Mouse (Mus musculus) hindbrain, embryonic 11.5 days (tissue): ENCODE measurements around the gene Ehbp1l1. TPM values are rescaled to one million over a fixed set of nuclear protein-coding genes. Genes with fewer than 3 reads are reported as not detected.
A peak's percentile ranks its signal among the peaks of the same experiment; 100 is the strongest.

Source experiments
- ATAC-seq: fragments of 200-750 bp; cut with Nextera tagmentation; 2 replicates; pipeline ENCODE4 v1.8.0; 2017; ENCODE audit warnings: mild to moderate bottlenecking, moderate TSS enrichment, moderate library complexity; ENCODE audit not compliant: low FRiP score
- DNase-seq: peaks from one replicate; pipeline ENCODE4 v3.0.0-alpha.2; 2015; ENCODE audit warnings: low spot score
- H3K27ac ChIP-seq: fragments of 300-500 bp; sonication (generic); 2 replicates; pipeline ENCODE4 v1.5.1; 2014; ENCODE audit warnings: mild to moderate bottlenecking, low read depth, low read length
- H3K27me3 ChIP-seq: fragments of 300-500 bp; sonication (generic); 2 replicates; pipeline ENCODE4 v1.6.1; 2014; ENCODE audit warnings: mild to moderate bottlenecking, low read length, moderate library complexity, mixed read lengths; ENCODE audit not compliant: control insufficient read depth, insufficient read depth
- H3K36me3 ChIP-seq: fragments of 300-500 bp; sonication (generic); 2 replicates; pipeline ENCODE4 v1.6.1; 2014; ENCODE audit warnings: mild to moderate bottlenecking, low read length, moderate library complexity, mixed read lengths; ENCODE audit not compliant: control insufficient read depth, insufficient read depth
- H3K4me1 ChIP-seq: fragments of 300-500 bp; sonication (generic); replicated peaks from 2 replicates; pipeline ENCODE4 v1.6.1; 2014; ENCODE audit warnings: low read length, mixed read lengths; ENCODE audit not compliant: control insufficient read depth, insufficient read depth
- H3K4me2 ChIP-seq: fragments of 300-500 bp; sonication (generic); replicated peaks from 2 replicates; pipeline ENCODE4 v1.6.1; 2014; ENCODE audit warnings: mild to moderate bottlenecking, low read depth, low read length
- H3K4me3 ChIP-seq: fragments of 300-500 bp; sonication (generic); 2 replicates; pipeline ENCODE4 v1.5.1; 2014; ENCODE audit warnings: low read depth, low read length
- H3K9ac ChIP-seq: fragments of 300-500 bp; sonication (generic); 2 replicates; pipeline ENCODE4 v1.6.1; 2014; ENCODE audit warnings: low read depth, low read length
- H3K9me3 ChIP-seq: fragments of 300-500 bp; sonication (generic); 2 replicates; pipeline ENCODE4 v1.6.1; 2016; ENCODE audit warnings: low read length; ENCODE audit not compliant: control insufficient read depth
- WGBS: fragments of 180-500 bp; shearing (Covaris S2); extraction: QIAGEN DNeasy Blood & Tissue Kit; methylation state at CpG from one replicate; pipeline ENCODE4 v1.1.7; 2014; 5-methylcytosine and 5-hydroxymethylcytosine counted together
- polyA plus RNA-seq: library from polyadenylated mRNA; unstranded; fragments of >200 nt; fragmentation: Nextera tagmentation; extraction: Ambion mirVana; gene quantifications from 2 replicates; pipeline ENCODE4 v1.2.1, GENCODE M21; 2014

The Ehbp1l1 gene
- polyA plus RNA-seq, 1 experiment from 2014 or later = 6.2 TPM

GRCm38 (mm10) chr19:5756321-5756985 is 30.3 kb upstream of the Ehbp1l1 start:
- Histone ChIP-seq H3K27me3 (peaks cover 51% of the 10 kb centered on the region), H3K27ac (no peak overlapping the region), H3K36me3 (peaks cover 5% of the 10 kb centered on the region; the same call in 1 of the 2 replicates), H3K4me1 (peaks cover 8% of the 10 kb centered on the region; the same call in 1 of the 2 replicates), H3K9ac (0 out of 2 replicates have a peak overlapping the region, but pooled peaks have one; percentile 20), H3K4me2 (peak overlapping the region; percentile 39), H3K9me3 (no peaks in the 10 kb centered on the region), H3K4me3 (0 out of 2 replicates have a peak overlapping the region, but pooled peaks have one; percentile 12)
- no peak for ATAC-seq
- 6% methylated on average over 29 of the region's 29 CpGs for WGBS
- DNase-seq = peak; percentile 41

GRCm38 (mm10) chr19:5751742-5752141 is 25.6 kb upstream of the Ehbp1l1 start:
- Histone ChIP-seq H3K27ac (no peak overlapping the region), H3K4me3 (no peak overlapping the region), H3K27me3 (peaks cover 55% of the 10 kb centered on the region), H3K4me1 (0 out of 2 replicates have a peak, but pooled peaks cover 2% of the 10 kb centered on the region), H3K36me3 (no peaks in the 10 kb centered on the region), H3K9ac (no peak overlapping the region), H3K4me2 (0 out of 2 replicates have a peak overlapping the region, but pooled peaks have one; percentile 5), H3K9me3 (no peaks in the 10 kb centered on the region)
- peak; percentile 33 for DNase-seq
- WGBS = 2% methylated on average over 20 of the region's 20 CpGs
- ATAC-seq = no peak

- ATAC-seq = no peak
- Histone ChIP-seq H3K27ac (no peak overlapping the region), H3K4me2 (no peak overlapping the region), H3K9ac (no peak overlapping the region), H3K36me3 (no peaks in the 10 kb centered on the region), H3K27me3 (peaks cover 52% of the 10 kb centered on the region), H3K4me1 (no peaks in the 10 kb centered on the region), H3K4me3 (no peak overlapping the region), H3K9me3 (no peaks in the 10 kb centered on the region)
- DNase-seq = no peak
- 7% methylated on average over 22 of the region's 22 CpGs for WGBS
These were observed 24.8 kb upstream of the Ehbp1l1 start for GRCm38 (mm10) chr19:5750951-5751350.

GRCm38 (mm10) chr19:5749476-5749875 is 23.4 kb upstream of the Ehbp1l1 start:
- H3K36me3 ChIP-seq = no peaks in the 10 kb centered on the region
- 83% methylated on average over 6 of the region's 6 CpGs for WGBS
- H3K4me1 ChIP-seq = 0 out of 2 replicates have a peak, but pooled peaks cover 3% of the 10 kb centered on the region
- ATAC-seq = no peak
- no peak overlapping the region for H3K4me2 ChIP-seq
- no peak overlapping the region for H3K9ac ChIP-seq
- no peaks in the 10 kb centered on the region for H3K9me3 ChIP-seq
- H3K27me3 ChIP-seq = peaks cover 54% of the 10 kb centered on the region
- no peak for DNase-seq
- H3K27ac ChIP-seq = no peak overlapping the region
- no peak overlapping the region for H3K4me3 ChIP-seq

GRCm38 (mm10) chr19:5746907-5747363 is 20.8 kb upstream of the Ehbp1l1 start:
- no peak for ATAC-seq
- H3K27me3 ChIP-seq = peaks cover 58% of the 10 kb centered on the region
- H3K4me2 ChIP-seq = no peak overlapping the region
- peak; percentile 25 for DNase-seq
- WGBS = 20% methylated on average over 12 of the region's 12 CpGs
- H3K27ac ChIP-seq = no peak overlapping the region
- H3K9me3 ChIP-seq = no peaks in the 10 kb centered on the region
- H3K9ac ChIP-seq = no peak overlapping the region
- 0 out of 2 replicates have a peak, but pooled peaks cover 3% of the 10 kb centered on the region for H3K4me1 ChIP-seq
- no peak overlapping the region for H3K4me3 ChIP-seq
- H3K36me3 ChIP-seq = no peaks in the 10 kb centered on the region

- Histone ChIP-seq H3K36me3 (no peaks in the 10 kb centered on the region), H3K27me3 (peaks cover 56% of the 10 kb centered on the region), H3K4me3 (peak overlapping the region; percentile 20), H3K27ac (no peak overlapping the region), H3K4me1 (peaks cover 7% of the 10 kb centered on the region; the same call in 1 of the 2 replicates), H3K9me3 (no peaks in the 10 kb centered on the region), H3K4me2 (peak overlapping the region; percentile 40), H3K9ac (0 out of 2 replicates have a peak overlapping the region, but pooled peaks have one; percentile 15)
- 4% methylated on average over 31 of the region's 36 CpGs for WGBS
- DNase-seq = peak; percentile 47
- no peak for ATAC-seq
These were observed 19.9 kb upstream of the Ehbp1l1 start for GRCm38 (mm10) chr19:5745756-5746710.

GRCm38 (mm10) chr19:5743576-5743975 is 17.5 kb upstream of the Ehbp1l1 start:
- no peak overlapping the region for H3K9ac ChIP-seq
- no peak overlapping the region for H3K4me3 ChIP-seq
- H3K4me2 ChIP-seq = no peak overlapping the region
- H3K27ac ChIP-seq = no peak overlapping the region
- DNase-seq = no peak
- peaks cover 8% of the 10 kb centered on the region; the same call in 1 of the 2 replicates for H3K4me1 ChIP-seq
- no peaks in the 10 kb centered on the region for H3K36me3 ChIP-seq
- WGBS = 71% methylated on average over 5 of the region's 5 CpGs
- H3K27me3 ChIP-seq = peaks cover 50% of the 10 kb centered on the region
- no peaks in the 10 kb centered on the region for H3K9me3 ChIP-seq
- no peak for ATAC-seq

- peaks cover 51% of the 10 kb centered on the region for H3K27me3 ChIP-seq
These were observed 16.1 kb upstream of the Ehbp1l1 start for GRCm38 (mm10) chr19:5742241-5742641.

More at GRCm38 (mm10) chr19:5742241-5742641, 16.1 kb upstream of the Ehbp1l1 start:
- Histone ChIP-seq H3K36me3 (no peaks in the 10 kb centered on the region), H3K27ac (peak overlapping the region; percentile 39; the same call in 1 of the 2 replicates), H3K4me3 (peak overlapping the region; percentile 59), H3K4me2 (peak overlapping the region; percentile 100), H3K9ac (peak overlapping the region; percentile 85), H3K4me1 (peaks cover 8% of the 10 kb centered on the region; the same call in 1 of the 2 replicates), H3K9me3 (no peaks in the 10 kb centered on the region)
- no peak for DNase-seq
- ATAC-seq = peak; percentile 69; the same call in 1 of the 2 replicates
- WGBS = under 1% methylated on average over 24 of the region's 32 CpGs
